Mouse (Mus musculus) c-Kit-positive CD71-positive TER-119-positive erythroid progenitor cells, embryonic 14.5 days (primary cell): ENCODE measurements around the gene Gm49395.

ENCODE experiments used
- DNase-seq: peaks from one replicate; pipeline ENCODE4 v3.0.0-alpha.2; 2013; ENCODE audit warnings: low spot score

Gene Gm49395

DNA sequence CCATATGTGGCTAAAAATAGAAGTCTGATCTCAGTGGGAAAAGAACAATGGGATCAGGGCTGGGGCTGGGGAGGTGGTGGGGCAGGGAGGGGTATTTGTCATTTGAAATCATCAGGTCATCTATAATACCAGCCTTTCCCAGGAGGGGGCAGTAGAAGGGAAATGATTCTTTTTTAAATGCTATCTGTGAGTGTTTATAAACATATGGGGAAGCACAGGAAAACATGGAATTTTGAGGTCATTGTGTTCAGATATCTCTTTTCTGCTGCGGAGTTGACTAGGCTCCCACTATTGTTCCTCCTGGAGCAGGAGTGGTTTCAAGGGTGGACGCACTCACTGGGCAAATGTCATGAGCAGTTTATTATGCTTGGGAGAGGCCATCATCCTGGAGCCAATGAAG is 114.6 kb downstream of the Gm49395 start:
- DNase-seq, result no peak
